Mouse (Mus musculus) cerebellum, adult 2 months (tissue): ENCODE results near the gene Robo4.

Experiments used
- CTCF ChIP-seq: fragments of 200-500 bp; IDR thresholded peaks from 2 replicates; pipeline ENCODE4 v1.5.1; 2011; ENCODE audit warnings: low read depth, mild to moderate bottlenecking, control low read depth, low read length, moderate library complexity, borderline replicate concordance; ENCODE audit not compliant: insufficient read depth
- POLR2A ChIP-seq: fragments of 200-500 bp; IDR thresholded peaks from 2 replicates; pipeline ENCODE4 v1.6.1; 2011; ENCODE audit warnings: low read length, control low read depth, borderline replicate concordance; ENCODE audit not compliant: insufficient read depth

- TF ChIP-seq POLR2A (no peak), CTCF (no peak)
Measured at GRCm38 (mm10) chr9:37363551-37363950, 38.1 kb upstream of the Robo4 start.
